Mouse (Mus musculus): ENCODE results near the gene Il17rc. TPM values are rescaled to one million over a fixed set of nuclear protein-coding genes. Genes with fewer than 3 reads are reported as not detected.
A peak's percentile ranks its signal among the peaks of the same experiment; 100 is the strongest.

Gene Il17rc
- total RNA-seq, 2 experiments from 2014 or later, result 4.8 to 5.6 TPM

- DNase-seq (ENCODE audit: low spot score in 2 of 2), result peak; percentile 80 to 85
Measured at GRCm38 (mm10) chr6:113494258-113494788, 23.1 kb downstream of the Il17rc start.

GRCm38 (mm10) chr6:113495071-113495675 lies 23.9 kb downstream of the Il17rc start:
- DNase-seq (ENCODE audit: low spot score in 2 of 2), result peak; percentile 30 to 41

- DNase-seq (ENCODE audit: low spot score in 2 of 2), result no peak
Measured at GRCm38 (mm10) chr6:113499346-113499745, 28.1 kb downstream of the Il17rc start.

GRCm38 (mm10) chr6:113501388-113502084 lies 30.3 kb downstream of the Il17rc start, which contains the start of gene Prrt3:
Gene Prrt3, minus strand, starts transcription at chr6:113501931.
- DNase-seq (ENCODE audit: low spot score in 2 of 2), result peak; percentile 64 to 73

GRCm38 (mm10) chr6:113502801-113503200 lies 31.6 kb downstream of the Il17rc start:
- DNase-seq (ENCODE audit: low spot score in 2 of 2), result no peak

GRCm38 (mm10) chr6:113505689-113506088 lies 34.5 kb downstream of the Il17rc start:
- DNase-seq (ENCODE audit: low spot score in 2 of 2), result no peak

GRCm38 (mm10) chr6:113507130-113507529 lies 35.9 kb downstream of the Il17rc start:
- no peak for DNase-seq (ENCODE audit: low spot score in 2 of 2)

GRCm38 (mm10) chr6:113508272-113508946 lies 37.2 kb downstream of the Il17rc start:
- no peak for DNase-seq (ENCODE audit: low spot score in 2 of 2)

- no peak for DNase-seq (ENCODE audit: low spot score in 2 of 2)
Measured at GRCm38 (mm10) chr6:113508947-113509280, 37.7 kb downstream of the Il17rc start.

GRCm38 (mm10) chr6:113513944-113514343 lies 42.7 kb downstream of the Il17rc start:
- DNase-seq (ENCODE audit: low spot score in 2 of 2), result no peak

GRCm38 (mm10) chr6:113514600-113514999 lies 43.4 kb downstream of the Il17rc start:
- DNase-seq (ENCODE audit: low spot score in 2 of 2), result no peak

- no peak for DNase-seq (ENCODE audit: low spot score in 2 of 2)
Measured at GRCm38 (mm10) chr6:113517434-113518080, 46.3 kb downstream of the Il17rc start.

GRCm38 (mm10) chr6:113522310-113522709 lies 51.1 kb downstream of the Il17rc start:
- DNase-seq (ENCODE audit: low spot score in 2 of 2), result no peak

GRCm38 (mm10) chr6:113523420-113523819 lies 52.2 kb downstream of the Il17rc start:
- no peak for DNase-seq (ENCODE audit: low spot score in 2 of 2)

- peak; percentile 97 for DNase-seq (ENCODE audit: low spot score in 2 of 2)
Measured at GRCm38 (mm10) chr6:113530932-113531839, 60.0 kb downstream of the Il17rc start, which contains the start of the genes Emc3 and Fancd2. Gene Emc3, minus strand, starts transcription at chr6:113531652. Gene Fancd2, plus strand, starts transcription at chr6:113531682.

GRCm38 (mm10) chr6:113531840-113532404 lies 60.7 kb downstream of the Il17rc start:
- DNase-seq (ENCODE audit: low spot score in 2 of 2), result no peak
